Mouse (Mus musculus) kidney, adult 2 months (tissue): Measurements from ENCODE around the gene Rnf185.

Source experiments
- CTCF ChIP-seq: fragments of 200-500 bp; conservative IDR thresholded peaks from 2 replicates; pipeline ENCODE4 v1.5.1; 2011; ENCODE audit warnings: low read depth, mild to moderate bottlenecking, control low read depth, low read length, moderate library complexity, mixed read lengths; ENCODE audit not compliant: insufficient read depth, insufficient read length
- POLR2A ChIP-seq: fragments of 200-500 bp; IDR thresholded peaks from one replicate; pipeline ENCODE4 v1.6.1; 2011; ENCODE audit warnings: low read depth, low read length, control low read depth

DNA sequence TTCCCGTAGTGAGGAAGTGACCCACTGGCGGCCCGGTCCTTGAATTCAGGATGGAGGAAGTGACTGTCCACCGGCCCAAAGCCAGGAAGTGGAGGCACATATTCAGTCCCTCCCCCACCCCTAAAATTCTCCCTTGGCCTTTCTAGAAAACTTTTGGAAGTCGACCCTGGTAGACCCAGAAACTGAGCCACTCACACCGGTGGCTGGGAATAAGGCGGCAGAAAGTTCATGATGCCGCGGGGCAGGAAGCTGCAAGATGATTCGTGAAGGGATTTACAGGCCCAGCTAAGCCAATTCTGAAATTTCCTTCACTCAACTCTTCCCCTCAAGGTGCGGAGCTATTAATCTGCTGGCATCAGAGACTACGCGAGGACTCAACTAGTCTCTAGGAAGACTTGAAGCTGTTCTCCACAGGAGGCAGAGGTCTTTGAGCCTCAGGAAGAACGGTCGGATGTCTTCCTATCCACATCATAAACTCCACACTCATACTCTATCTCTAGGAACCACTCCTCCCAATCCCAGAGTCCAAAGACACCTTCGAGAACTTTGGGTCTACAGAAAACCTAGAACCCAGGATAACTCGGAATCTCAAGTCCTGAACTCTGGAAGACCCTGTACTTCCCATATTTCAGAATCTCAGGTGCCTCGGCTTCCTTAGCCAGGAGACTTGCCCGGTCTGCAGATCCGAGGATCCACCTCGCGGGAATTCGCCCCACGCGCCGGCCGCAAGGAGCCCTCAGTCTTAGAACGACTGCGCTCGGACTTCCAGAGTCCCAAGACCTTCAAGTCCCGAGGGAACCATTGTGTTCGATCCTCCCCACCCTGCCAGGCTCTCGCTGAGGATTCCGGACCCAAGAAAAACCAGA is 43.8 kb downstream of the Rnf185 start:
- no peak for TF ChIP-seq CTCF
- no peak for TF ChIP-seq POLR2A
